Mouse (Mus musculus): ENCODE results near the gene Dip2a. TPM values are rescaled to one million over a fixed set of nuclear protein-coding genes. Genes with fewer than 3 reads are reported as not detected.
A peak's percentile ranks its signal among the peaks of the same experiment; 100 is the strongest.

The Dip2a gene
- polyA plus RNA-seq, 1 experiment from 2014 or later: 4.2 TPM

GRCm38 (mm10) chr10:76329093-76329492 lies 16.0 kb downstream of the Dip2a start:
- H3K4me1 ChIP-seq (ENCODE audit: control insufficient read depth, insufficient read depth, low read length): no peaks in the 10 kb centered on the region; the same call in 1 of the 2 replicates

DNA sequence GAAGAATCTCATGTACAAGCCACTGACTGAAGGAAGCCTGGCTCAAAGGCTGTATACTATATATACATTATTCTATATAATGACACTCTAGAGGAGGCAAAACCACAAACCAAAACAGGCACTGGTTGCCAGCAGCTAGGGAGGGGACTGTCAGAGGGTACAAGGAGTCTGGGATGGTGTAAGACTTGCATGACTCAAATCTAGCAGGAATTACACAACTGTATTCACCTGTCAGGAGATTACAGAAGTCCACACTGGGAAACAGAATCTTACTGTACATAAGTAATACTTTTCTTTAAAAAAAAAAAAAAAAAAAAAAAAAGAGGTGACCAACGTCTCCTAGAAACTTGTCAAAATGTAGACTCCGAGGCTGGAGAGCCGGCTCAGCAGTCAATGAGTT lies 16.5 kb downstream of the Dip2a start:
- H3K9ac ChIP-seq (ENCODE audit: low read length): no peak overlapping the region
- H3K4me2 ChIP-seq: no peak overlapping the region
- H3K4me3 ChIP-seq (ENCODE audit: low read depth, low read length): no peak overlapping the region
- WGBS: 89% methylated on average over 3 of the region's 3 CpGs
- no peaks in the 10 kb centered on the region for H3K27me3 ChIP-seq (ENCODE audit: control insufficient read depth, insufficient read depth, low read length)
- H3K27ac ChIP-seq (ENCODE audit: low read depth, low read length): no peak overlapping the region
- ATAC-seq (ENCODE audit: low FRiP score) (no peak), DNase-seq (ENCODE audit: low spot score, missing footprints) (no peak)
- no peaks in the 10 kb centered on the region for H3K36me3 ChIP-seq (ENCODE audit: control insufficient read depth, insufficient read depth, low read length)
- no peaks in the 10 kb centered on the region; the same call in 1 of the 2 replicates for H3K4me1 ChIP-seq (ENCODE audit: control insufficient read depth, insufficient read depth, low read length)
- H3K9me3 ChIP-seq (ENCODE audit: control insufficient read depth, low read length): no peaks in the 10 kb centered on the region

More at GRCm38 (mm10) chr10:76329093-76329492, 16.0 kb downstream of the Dip2a start:
- Histone ChIP-seq H3K4me2 (no peak overlapping the region), H3K9me3 (ENCODE audit: control insufficient read depth, low read length) (no peaks in the 10 kb centered on the region), H3K9ac (ENCODE audit: low read length) (no peak overlapping the region), H3K36me3 (ENCODE audit: control insufficient read depth, insufficient read depth, low read length) (no peaks in the 10 kb centered on the region), H3K4me3 (ENCODE audit: low read depth, low read length) (no peak overlapping the region), H3K27me3 (ENCODE audit: control insufficient read depth, insufficient read depth, low read length) (no peaks in the 10 kb centered on the region), H3K27ac (ENCODE audit: low read depth, low read length) (no peak overlapping the region)
- DNase-seq (ENCODE audit: low spot score, missing footprints) (peak; percentile 73), ATAC-seq (ENCODE audit: low FRiP score) (no peak)
- WGBS: 87% methylated on average over 4 of the region's 4 CpGs

DNA sequence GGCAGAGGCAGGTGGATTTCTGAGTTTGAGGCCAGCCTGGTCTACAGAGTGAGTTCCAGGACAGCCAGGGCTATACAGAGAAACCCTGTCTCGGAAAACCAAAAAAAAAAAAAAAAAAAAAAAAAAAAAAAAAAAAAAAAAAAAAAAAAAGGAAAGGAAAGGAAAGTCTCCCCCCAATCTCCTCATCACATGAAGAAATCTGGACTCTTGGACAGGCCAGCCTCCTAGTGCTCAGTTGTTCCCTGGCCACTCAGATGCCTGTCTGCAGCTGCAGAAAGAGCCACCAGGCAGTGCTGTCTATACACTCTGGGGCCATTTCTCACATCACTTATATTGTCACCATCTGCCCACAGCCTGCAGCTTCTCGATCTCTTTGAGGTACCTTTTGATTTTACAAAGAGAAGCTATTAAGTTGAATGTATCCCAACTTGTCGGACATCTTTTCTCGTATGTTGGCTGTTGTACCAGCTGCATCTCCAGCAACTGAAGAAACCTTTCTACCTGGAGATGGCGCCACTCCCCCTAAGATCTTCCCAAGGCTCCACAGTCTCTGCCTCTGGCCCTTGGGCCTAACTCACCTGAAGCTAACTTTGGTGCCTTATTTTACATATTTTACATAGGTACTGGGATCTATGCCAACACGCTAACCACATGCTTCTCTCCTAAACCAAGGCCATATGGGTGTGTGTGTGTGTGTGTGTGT lies 18.6 kb downstream of the Dip2a start:
- Histone ChIP-seq H3K36me3 (ENCODE audit: control insufficient read depth, insufficient read depth, low read length) (no peaks in the 10 kb centered on the region), H3K4me3 (ENCODE audit: low read depth, low read length) (no peak overlapping the region), H3K9ac (ENCODE audit: low read length) (no peak overlapping the region), H3K9me3 (ENCODE audit: control insufficient read depth, low read length) (no peaks in the 10 kb centered on the region), H3K4me2 (no peak overlapping the region), H3K4me1 (ENCODE audit: control insufficient read depth, insufficient read depth, low read length) (no peaks in the 10 kb centered on the region), H3K27me3 (ENCODE audit: control insufficient read depth, insufficient read depth, low read length) (no peaks in the 10 kb centered on the region), H3K27ac (ENCODE audit: low read depth, low read length) (no peak overlapping the region)
- no peak for DNase-seq (ENCODE audit: low spot score, missing footprints)
- 77% methylated on average over 6 of the region's 6 CpGs for WGBS
- no peak for ATAC-seq (ENCODE audit: low FRiP score)

- DNase-seq (ENCODE audit: low spot score, missing footprints) (no peak), ATAC-seq (ENCODE audit: low FRiP score) (no peak)
- Histone ChIP-seq H3K9me3 (ENCODE audit: control insufficient read depth, low read length) (no peaks in the 10 kb centered on the region), H3K27me3 (ENCODE audit: control insufficient read depth, insufficient read depth, low read length) (no peaks in the 10 kb centered on the region), H3K27ac (ENCODE audit: low read depth, low read length) (no peak overlapping the region), H3K4me1 (ENCODE audit: control insufficient read depth, insufficient read depth, low read length) (no peaks in the 10 kb centered on the region), H3K36me3 (ENCODE audit: control insufficient read depth, insufficient read depth, low read length) (peaks cover 12% of the 10 kb centered on the region), H3K4me3 (ENCODE audit: low read depth, low read length) (no peak overlapping the region), H3K4me2 (no peak overlapping the region), H3K9ac (ENCODE audit: low read length) (no peak overlapping the region)
- WGBS: 88% methylated on average over 12 of the region's 12 CpGs
Observed at GRCm38 (mm10) chr10:76317623-76318022, 27.5 kb downstream of the Dip2a start.

DNA sequence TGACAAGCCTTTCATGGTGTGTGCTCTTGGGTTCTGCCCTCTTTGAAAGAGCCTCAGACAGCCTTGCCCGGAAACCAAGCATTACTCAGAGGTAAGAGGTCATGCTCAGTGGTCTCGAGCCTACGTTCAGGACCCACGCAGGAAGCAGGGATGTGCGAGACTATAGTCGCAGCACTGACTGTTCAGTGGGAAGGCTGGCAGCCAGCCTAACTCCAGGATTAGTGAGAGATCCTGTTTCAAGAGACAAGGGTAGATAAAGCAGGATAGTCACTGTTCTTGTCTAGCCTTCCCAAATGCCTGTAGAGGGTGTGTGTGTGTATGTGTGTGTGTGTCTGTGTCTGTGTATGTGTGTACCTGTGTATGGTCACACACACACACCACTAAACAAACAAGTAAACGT lies 28.9 kb downstream of the Dip2a start:
- no peak for DNase-seq (ENCODE audit: low spot score, missing footprints)
- no peak overlapping the region for H3K4me3 ChIP-seq (ENCODE audit: low read depth, low read length)
- no peaks in the 10 kb centered on the region for H3K4me1 ChIP-seq (ENCODE audit: control insufficient read depth, insufficient read depth, low read length)
- WGBS: 80% methylated on average over 7 of the region's 7 CpGs
- ATAC-seq (ENCODE audit: low FRiP score): no peak
- H3K27ac ChIP-seq (ENCODE audit: low read depth, low read length): no peak overlapping the region
- H3K27me3 ChIP-seq (ENCODE audit: control insufficient read depth, insufficient read depth, low read length): no peaks in the 10 kb centered on the region
- H3K36me3 ChIP-seq (ENCODE audit: control insufficient read depth, insufficient read depth, low read length): peaks cover 14% of the 10 kb centered on the region
- no peak overlapping the region for H3K4me2 ChIP-seq
- H3K9ac ChIP-seq (ENCODE audit: low read length): no peak overlapping the region
- H3K9me3 ChIP-seq (ENCODE audit: control insufficient read depth, low read length): no peaks in the 10 kb centered on the region

- Histone ChIP-seq H3K4me2 (no peak overlapping the region), H3K4me3 (ENCODE audit: low read depth, low read length) (no peak overlapping the region), H3K36me3 (ENCODE audit: control insufficient read depth, insufficient read depth, low read length) (peaks cover 4% of the 10 kb centered on the region; the same call in 1 of the 2 replicates), H3K9me3 (ENCODE audit: control insufficient read depth, low read length) (no peaks in the 10 kb centered on the region), H3K27me3 (ENCODE audit: control insufficient read depth, insufficient read depth, low read length) (no peaks in the 10 kb centered on the region), H3K27ac (ENCODE audit: low read depth, low read length) (no peak overlapping the region), H3K9ac (ENCODE audit: low read length) (no peak overlapping the region), H3K4me1 (ENCODE audit: control insufficient read depth, insufficient read depth, low read length) (no peaks in the 10 kb centered on the region)
- DNase-seq (ENCODE audit: low spot score, missing footprints): no peak
- no peak for ATAC-seq (ENCODE audit: low FRiP score)
- 94% methylated on average over 9 of the region's 9 CpGs for WGBS
Observed at GRCm38 (mm10) chr10:76306738-76307137, 38.4 kb downstream of the Dip2a start.

DNA sequence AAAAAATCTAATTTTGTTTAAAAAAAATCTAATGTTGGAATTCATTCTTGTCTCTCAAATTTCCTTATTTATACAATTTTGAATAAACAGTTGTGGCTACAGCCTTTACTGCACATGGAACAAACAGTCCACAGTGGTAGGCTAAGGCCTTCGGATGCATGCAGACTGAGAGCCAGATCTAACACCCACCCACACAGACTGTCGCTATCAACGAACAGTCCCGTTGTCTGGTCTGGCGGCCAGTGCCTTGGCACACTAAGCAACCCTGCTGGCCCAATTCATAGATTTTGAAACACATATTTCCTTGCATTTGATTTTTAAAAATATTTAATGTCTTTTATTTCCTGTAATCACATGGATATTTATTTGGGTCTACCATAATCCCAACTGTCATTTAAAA lies 45.0 kb downstream of the Dip2a start:
- no peaks in the 10 kb centered on the region for H3K9me3 ChIP-seq (ENCODE audit: control insufficient read depth, low read length)
- peaks cover 6% of the 10 kb centered on the region; the same call in 1 of the 2 replicates for H3K36me3 ChIP-seq (ENCODE audit: control insufficient read depth, insufficient read depth, low read length)
- no peak overlapping the region for H3K4me3 ChIP-seq (ENCODE audit: low read depth, low read length)

GRCm38 (mm10) chr10:76293222-76293621 lies 51.9 kb downstream of the Dip2a start:
- H3K4me3 ChIP-seq (ENCODE audit: low read depth, low read length): no peak overlapping the region
- H3K9me3 ChIP-seq (ENCODE audit: control insufficient read depth, low read length): no peaks in the 10 kb centered on the region
- no peak for DNase-seq (ENCODE audit: low spot score, missing footprints)
- H3K27me3 ChIP-seq (ENCODE audit: control insufficient read depth, insufficient read depth, low read length): no peaks in the 10 kb centered on the region
- H3K4me2 ChIP-seq: no peak overlapping the region
- no peaks in the 10 kb centered on the region for H3K4me1 ChIP-seq (ENCODE audit: control insufficient read depth, insufficient read depth, low read length)
- no peak overlapping the region for H3K9ac ChIP-seq (ENCODE audit: low read length)
- WGBS: 89% methylated on average over 4 of the region's 4 CpGs
- no peak for ATAC-seq (ENCODE audit: low FRiP score)
- no peak overlapping the region for H3K27ac ChIP-seq (ENCODE audit: low read depth, low read length)
- H3K36me3 ChIP-seq (ENCODE audit: control insufficient read depth, insufficient read depth, low read length): peaks cover 6% of the 10 kb centered on the region; the same call in 1 of the 2 replicates

More for the DNA sequence above, 45.0 kb downstream of the Dip2a start:
- ATAC-seq (ENCODE audit: low FRiP score) (no peak), DNase-seq (ENCODE audit: low spot score, missing footprints) (no peak)
- Histone ChIP-seq H3K27ac (ENCODE audit: low read depth, low read length) (no peak overlapping the region), H3K27me3 (ENCODE audit: control insufficient read depth, insufficient read depth, low read length) (no peaks in the 10 kb centered on the region), H3K9ac (ENCODE audit: low read length) (no peak overlapping the region), H3K4me2 (no peak overlapping the region), H3K4me1 (ENCODE audit: control insufficient read depth, insufficient read depth, low read length) (no peaks in the 10 kb centered on the region)
- 93% methylated on average over 5 of the region's 5 CpGs for WGBS

GRCm38 (mm10) chr10:76289936-76290671 lies 55.0 kb downstream of the Dip2a start:
- H3K27me3 ChIP-seq (ENCODE audit: control insufficient read depth, insufficient read depth, low read length): no peaks in the 10 kb centered on the region
- H3K9me3 ChIP-seq (ENCODE audit: control insufficient read depth, low read length): no peaks in the 10 kb centered on the region
- no peak overlapping the region for H3K27ac ChIP-seq (ENCODE audit: low read depth, low read length)
- H3K4me2 ChIP-seq: no peak overlapping the region
- H3K4me3 ChIP-seq (ENCODE audit: low read depth, low read length): no peak overlapping the region
- 90% methylated on average over 3 of the region's 3 CpGs for WGBS
- no peak for ATAC-seq (ENCODE audit: low FRiP score)
- no peak for DNase-seq (ENCODE audit: low spot score, missing footprints)
- no peaks in the 10 kb centered on the region for H3K4me1 ChIP-seq (ENCODE audit: control insufficient read depth, insufficient read depth, low read length)
- peaks cover 4% of the 10 kb centered on the region; the same call in 1 of the 2 replicates for H3K36me3 ChIP-seq (ENCODE audit: control insufficient read depth, insufficient read depth, low read length)
- no peak overlapping the region for H3K9ac ChIP-seq (ENCODE audit: low read length)
